Mouse (Mus musculus) ES-Bruce4 (cell line): ENCODE results near the gene Slc38a3. TPM values are rescaled to one million over a fixed set of nuclear protein-coding genes. Genes with fewer than 3 reads are reported as not detected.
"Not testable (repeated sequence)": the region's sequence is repeated elsewhere in the genome, so short reads cannot be mapped to it uniquely, and the experiment has no call there.

Source experiments
- H3K27ac ChIP-seq: 2 replicates; pipeline ENCODE4 v1.5.1; 2012; ENCODE audit warnings: low read length, inconsistent platforms; ENCODE audit not compliant: insufficient read depth
- H3K27me3 ChIP-seq: 2 replicates; pipeline ENCODE4 v1.6.1; 2012; ENCODE audit warnings: mild to moderate bottlenecking, low read length, inconsistent platforms; ENCODE audit not compliant: control insufficient read depth, poor library complexity, insufficient read depth, severe bottlenecking
- H3K36me3 ChIP-seq: 2 replicates; pipeline ENCODE4 v1.6.1; 2012; ENCODE audit warnings: inconsistent platforms, mild to moderate bottlenecking, low read length, moderate library complexity; ENCODE audit not compliant: control insufficient read depth, poor library complexity, insufficient read depth, severe bottlenecking
- H3K4me1 ChIP-seq: one replicate; pipeline ENCODE4 v1.8.1; 2011; ENCODE audit warnings: low read length; ENCODE audit not compliant: control insufficient read depth, insufficient read depth
- H3K4me3 ChIP-seq: 2 replicates; pipeline ENCODE4 v1.5.1; 2011; ENCODE audit warnings: low read depth, mild to moderate bottlenecking, low read length
- H3K9ac ChIP-seq: 2 replicates; pipeline ENCODE4 v1.6.1; 2012; ENCODE audit warnings: low read depth, mild to moderate bottlenecking, inconsistent platforms; ENCODE audit not compliant: poor library complexity, severe bottlenecking
- H3K9me3 ChIP-seq: replicated peaks from 2 replicates; pipeline ENCODE4 v1.6.1; 2012; ENCODE audit warnings: mild to moderate bottlenecking, low read length, inconsistent platforms; ENCODE audit not compliant: control insufficient read depth, poor library complexity, insufficient read depth, severe bottlenecking
- CTCF ChIP-seq: IDR thresholded peaks from one replicate; pipeline ENCODE4 v1.8.1; 2011; ENCODE audit warnings: low read depth, low read length
- EP300 ChIP-seq: IDR thresholded peaks from 2 replicates; pipeline ENCODE4 v1.6.1; 2011; ENCODE audit warnings: low read depth, low read length; ENCODE audit not compliant: insufficient read depth
- POLR2A ChIP-seq: IDR thresholded peaks from one replicate; pipeline ENCODE4 v1.8.1; 2011; ENCODE audit warnings: low read length; ENCODE audit not compliant: insufficient read depth
- polyA plus RNA-seq: library from polyadenylated mRNA; stranded (reverse); fragments of >200 nt; gene quantifications from 2 replicates; pipeline ENCODE4 v1.2.4, GENCODE M21; 2011; ENCODE audit warnings: low read depth; ENCODE audit not compliant: missing spikeins, insufficient read depth, insufficient read length

The Slc38a3 gene
- polyA plus RNA-seq, 1 experiment, result 8.1 TPM

DNA sequence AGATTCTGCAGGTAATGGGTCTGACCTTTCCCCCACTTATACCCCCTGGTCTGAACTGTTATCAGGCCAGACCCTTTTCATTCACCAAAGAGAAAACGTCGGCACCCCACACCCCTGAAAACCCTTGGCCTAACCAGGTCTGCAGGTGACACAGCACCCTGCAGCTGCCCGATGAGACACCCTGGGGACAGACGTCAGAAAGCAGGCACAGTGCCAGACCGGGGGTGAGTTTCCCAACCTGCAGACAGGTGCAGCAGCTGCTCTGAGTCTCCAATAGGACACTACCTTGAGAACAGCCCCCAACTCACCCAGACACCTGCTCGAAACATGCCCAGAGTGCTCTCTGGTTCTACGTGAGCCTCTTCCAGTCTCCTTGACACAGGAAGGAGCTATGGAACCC lies 19.6 kb upstream of the Slc38a3 start:
- Histone ChIP-seq H3K4me3 (no peak overlapping the region), H3K27me3 (no peaks in the 10 kb centered on the region), H3K36me3 (no peaks in the 10 kb centered on the region), H3K27ac (no peak overlapping the region), H3K9ac (no peak overlapping the region), H3K4me1 (no peaks in the 10 kb centered on the region), H3K9me3 (no peaks in the 10 kb centered on the region)
- TF ChIP-seq POLR2A (no peak), EP300 (no peak), CTCF (no peak)

DNA sequence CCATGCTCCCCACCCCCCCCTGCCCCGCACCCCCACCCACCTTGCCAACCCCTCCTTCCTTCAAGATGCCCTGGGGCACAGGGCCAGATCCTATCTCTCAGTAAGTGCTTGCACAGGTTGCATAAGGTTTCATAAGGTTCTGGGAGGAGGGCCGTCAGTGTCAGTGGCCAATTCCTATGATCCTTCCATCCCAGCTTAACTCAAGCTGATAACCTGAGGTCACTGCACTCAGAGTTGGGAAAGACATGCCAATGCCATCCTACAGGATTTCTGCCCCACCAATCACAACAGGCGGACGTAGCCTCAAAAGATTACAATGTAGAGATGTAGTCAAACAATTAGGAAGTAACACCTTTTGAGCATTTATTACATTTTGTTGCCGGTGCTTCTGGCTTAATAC lies 19.1 kb upstream of the Slc38a3 start:
- no peak overlapping the region for H3K9ac ChIP-seq
- no peak overlapping the region for H3K4me3 ChIP-seq
- H3K36me3 ChIP-seq, result no peaks in the 10 kb centered on the region
- no peaks in the 10 kb centered on the region for H3K9me3 ChIP-seq
- H3K27ac ChIP-seq, result no peak overlapping the region
- no peaks in the 10 kb centered on the region for H3K4me1 ChIP-seq
- TF ChIP-seq EP300, result no peak
- no peak for TF ChIP-seq CTCF
- TF ChIP-seq POLR2A, result no peak
- no peaks in the 10 kb centered on the region for H3K27me3 ChIP-seq

DNA sequence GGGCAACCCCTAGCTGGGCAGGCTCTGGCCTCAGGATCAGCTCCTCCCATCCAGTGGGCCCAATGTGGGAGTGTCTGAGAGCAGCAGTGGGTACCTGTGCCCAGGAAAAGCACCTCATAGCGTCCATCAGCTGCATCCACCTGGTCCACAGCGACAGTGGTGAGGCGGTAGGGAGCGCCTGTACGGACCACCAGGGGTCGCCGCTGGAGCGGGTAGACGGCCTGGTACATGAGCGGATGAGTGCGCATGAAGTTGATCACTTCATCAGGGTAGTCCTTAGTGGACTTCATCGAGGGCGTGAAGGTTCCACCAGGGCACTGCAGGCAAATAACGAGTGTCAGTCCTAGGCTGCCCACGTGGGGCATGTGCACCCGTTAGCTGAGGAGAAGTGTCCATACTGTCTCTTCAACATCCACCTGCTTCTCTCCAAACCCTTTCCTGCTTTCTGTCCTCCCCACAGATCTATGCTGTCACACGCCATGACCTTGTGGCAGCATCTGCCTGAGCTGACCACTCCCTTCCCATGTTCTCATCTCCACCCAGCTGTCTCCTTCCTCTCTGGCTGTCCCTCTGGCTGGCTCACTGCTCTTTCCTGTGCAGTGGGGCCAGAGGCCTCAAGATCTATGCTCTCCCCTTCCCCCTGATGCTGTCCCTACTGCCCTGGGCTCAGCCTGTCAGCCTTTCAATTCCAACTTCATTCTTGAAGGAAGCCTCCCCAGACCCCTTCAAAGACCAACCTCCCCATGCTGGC lies 16.1 kb upstream of the Slc38a3 start:
- H3K9me3 ChIP-seq, result no peaks in the 10 kb centered on the region

DNA sequence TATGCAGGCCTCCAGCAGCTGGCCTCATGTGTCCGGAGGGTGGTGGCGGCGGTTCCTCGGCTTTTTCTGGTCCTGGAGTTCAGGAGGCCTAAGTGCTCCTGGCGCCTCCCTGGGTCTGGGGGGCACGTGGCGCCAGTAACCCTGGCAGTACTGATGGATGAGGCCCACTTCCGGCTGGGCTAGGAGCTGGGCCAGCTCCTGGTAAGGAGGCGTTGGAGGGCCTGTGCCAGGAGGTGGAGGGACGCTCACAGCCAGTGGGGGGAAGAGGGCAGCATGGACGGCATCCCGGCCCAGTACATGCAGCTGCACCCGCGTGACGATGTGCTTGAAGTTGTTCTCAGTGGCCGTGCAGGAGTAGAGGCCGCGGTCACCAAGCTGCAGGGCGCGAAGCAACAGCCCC lies 13.1 kb upstream of the Slc38a3 start:
- Histone ChIP-seq H3K27me3 (no peaks in the 10 kb centered on the region), H3K4me3 (no peak overlapping the region), H3K36me3 (no peaks in the 10 kb centered on the region), H3K9ac (no peak overlapping the region), H3K27ac (no peak overlapping the region), H3K4me1 (no peaks in the 10 kb centered on the region), H3K9me3 (no peaks in the 10 kb centered on the region)
- TF ChIP-seq POLR2A (no peak), EP300 (no peak), CTCF (no peak)

More for the DNA sequence above, 16.1 kb upstream of the Slc38a3 start:
- Histone ChIP-seq H3K36me3 (no peaks in the 10 kb centered on the region), H3K4me1 (no peaks in the 10 kb centered on the region), H3K27me3 (no peaks in the 10 kb centered on the region), H3K9ac (no peak overlapping the region), H3K4me3 (no peak overlapping the region), H3K27ac (no peak overlapping the region)
- TF ChIP-seq CTCF (peak; percentile 95), EP300 (no peak), POLR2A (no peak)

DNA sequence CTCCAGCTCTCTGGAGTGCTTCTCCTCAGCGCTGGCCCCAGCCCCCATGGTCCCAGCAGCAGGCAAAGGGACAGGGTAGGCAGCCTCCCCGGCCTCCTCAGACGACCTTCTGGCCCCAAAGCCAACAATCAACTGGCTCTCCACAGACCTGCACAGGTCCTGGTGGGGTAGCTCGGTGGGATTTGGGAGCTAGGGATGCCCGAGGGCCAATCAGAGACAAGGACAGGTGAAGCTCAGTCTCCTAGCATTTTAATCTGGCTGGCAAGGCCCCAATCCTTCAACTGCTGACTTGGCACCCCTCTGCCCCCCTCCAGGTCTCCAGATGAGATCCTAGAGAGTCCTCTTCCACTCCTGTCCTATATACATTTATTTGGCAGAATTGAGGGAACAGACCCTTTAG lies 10.2 kb upstream of the Slc38a3 start, which contains the start of gene Gnat1:
Gnat1 (minus strand) TSS at position 212 of the 400 bp plus-strand sequence.
- TF ChIP-seq CTCF, result no peak
- no peak for TF ChIP-seq POLR2A
- TF ChIP-seq EP300, result no peak
- H3K27ac ChIP-seq, result no peak within 1 kb of the TSS
- no peak within 1 kb of the TSS for H3K9ac ChIP-seq
- no peaks in the 10 kb centered on the region for H3K36me3 ChIP-seq
- no peaks in the 10 kb centered on the region for H3K9me3 ChIP-seq
- H3K27me3 ChIP-seq, result no peaks in the 10 kb centered on the region
- H3K4me1 ChIP-seq, result peaks cover 10% of the 10 kb centered on the region
- no peak within 1 kb of the TSS for H3K4me3 ChIP-seq

DNA sequence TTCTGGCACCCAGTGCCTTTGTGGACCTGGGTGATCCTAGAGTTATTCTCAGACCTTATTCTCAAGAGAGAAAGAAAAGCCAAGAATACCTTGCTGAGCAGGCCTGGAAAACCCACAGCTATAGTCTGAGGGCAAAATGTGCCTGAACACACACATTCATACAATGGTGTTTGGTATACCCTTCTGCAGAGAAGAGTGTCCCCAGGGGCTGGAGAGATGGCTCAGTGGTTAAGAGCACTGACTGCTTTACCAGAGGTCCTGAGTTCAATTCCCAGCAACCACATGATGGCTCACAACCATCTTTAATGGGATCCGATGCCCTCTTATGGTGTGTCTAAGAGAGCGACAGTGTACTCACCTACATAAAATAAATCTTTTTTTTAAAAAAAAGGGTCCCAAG lies 9.5 kb upstream of the Slc38a3 start:
- no peak overlapping the region for H3K9ac ChIP-seq
- H3K27me3 ChIP-seq, result no peaks in the 10 kb centered on the region
- H3K9me3 ChIP-seq, result no peaks in the 10 kb centered on the region
- TF ChIP-seq POLR2A (no peak), EP300 (no peak), CTCF (no peak)
- peaks cover 10% of the 10 kb centered on the region for H3K4me1 ChIP-seq
- H3K36me3 ChIP-seq, result no peaks in the 10 kb centered on the region
- no peak overlapping the region for H3K27ac ChIP-seq
- no peak overlapping the region for H3K4me3 ChIP-seq

DNA sequence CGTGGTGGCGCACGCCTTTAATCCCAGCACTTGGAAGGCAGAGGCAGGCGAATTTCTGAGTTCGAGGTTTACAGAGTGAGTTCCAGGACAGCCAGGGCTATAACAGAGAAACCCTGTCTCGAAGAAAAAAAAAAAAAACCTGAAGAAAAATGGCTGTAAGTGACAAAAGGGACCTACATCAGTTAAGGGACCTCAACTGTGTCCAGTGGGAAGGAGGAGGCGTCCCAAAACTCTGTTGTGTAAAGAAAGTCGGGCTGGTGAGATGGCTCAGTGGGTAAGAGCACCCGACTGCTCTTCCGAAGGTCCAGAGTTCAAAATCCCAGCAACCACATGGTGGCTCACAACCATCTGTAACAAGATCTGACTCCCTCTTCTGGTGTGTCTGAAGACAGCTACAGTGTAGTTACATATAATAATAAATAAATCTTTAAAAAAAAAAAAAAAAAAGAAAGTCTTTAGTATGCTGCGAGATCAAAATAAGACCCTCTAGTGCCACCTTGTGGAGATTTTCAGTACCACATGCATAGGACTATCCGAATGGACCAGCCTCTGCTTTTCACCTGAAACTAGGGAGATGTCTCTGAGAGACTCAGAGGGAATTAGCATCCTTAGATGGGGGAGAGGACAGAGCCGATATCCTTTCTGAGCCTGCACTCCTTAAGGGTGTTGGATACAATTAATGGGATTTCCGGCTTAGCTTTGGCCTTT lies 8.6 kb upstream of the Slc38a3 start:
- Histone ChIP-seq H3K4me3 (peak overlapping the region; percentile 24), H3K4me1 (peaks cover 10% of the 10 kb centered on the region)
- not testable (repeated sequence) for H3K9ac ChIP-seq, H3K27me3 ChIP-seq, H3K27ac ChIP-seq, H3K36me3 ChIP-seq, H3K9me3 ChIP-seq
